Comparison of ENCODE assay signal across 8 mouse cellular contexts in the genomic region with DNA sequence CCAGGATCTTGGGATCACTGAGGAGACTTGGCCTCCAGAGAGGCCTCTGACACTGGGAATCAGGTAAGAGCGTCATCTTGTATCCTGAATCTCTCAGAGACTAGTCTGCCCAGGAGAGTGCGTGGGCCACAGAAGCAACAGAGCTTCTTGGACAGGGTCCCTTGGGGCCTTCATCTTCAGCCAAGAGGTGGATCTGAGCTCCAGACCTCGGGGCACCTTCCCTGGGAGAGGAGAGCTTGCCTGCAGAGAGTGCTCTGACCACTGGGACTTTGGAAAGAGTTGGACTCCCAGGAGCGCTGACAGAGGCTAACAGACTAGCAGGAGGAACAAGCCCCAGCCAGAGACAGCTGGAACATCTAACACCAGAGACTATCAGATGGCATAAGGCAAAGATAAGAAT.
DNase-seq lines count a peak whose midpoint lies in the region; ATAC-seq lines count a peak whose summit lies in the region.
"Not testable (repeated sequence)": the region's sequence is repeated elsewhere in the genome, so short reads cannot be mapped to it uniquely, and the experiment has no call there.

No protein-coding gene starts in this region.

- not testable (repeated sequence) for H3K36me3 ChIP-seq in embryonic facial prominence, embryonic 14.5 days (ENCODE audit: control insufficient read depth, insufficient read depth, low read length)

- not testable (repeated sequence) for ATAC-seq in embryonic facial prominence, embryonic 14.5 days (ENCODE audit: low read depth)

- H3K9me3 ChIP-seq in embryonic facial prominence, embryonic 14.5 days (ENCODE audit: control insufficient read depth, low read length) = not testable (repeated sequence)

- not testable (repeated sequence) for H3K9ac ChIP-seq in embryonic facial prominence, embryonic 14.5 days (ENCODE audit: low read depth, low read length)

- H3K4me1 ChIP-seq in embryonic facial prominence, embryonic 14.5 days (ENCODE audit: control insufficient read depth, insufficient read depth, low read length) = not testable (repeated sequence)

- H3K4me2 ChIP-seq in embryonic facial prominence, embryonic 14.5 days (ENCODE audit: low read depth, low read length) = not testable (repeated sequence)

- not testable (repeated sequence) for H3K27me3 ChIP-seq in embryonic facial prominence, embryonic 14.5 days (replicated peaks; ENCODE audit: control insufficient read depth, insufficient read depth, low read length)

- WGBS in embryonic facial prominence, embryonic 14.5 days = 66% methylated on average over 2 of the region's 4 CpGs

- H3K27ac ChIP-seq in embryonic facial prominence, embryonic 14.5 days (replicated peaks; ENCODE audit: low read depth, low read length) = not testable (repeated sequence)

- DNase-seq in 3T3-L1 (ENCODE audit: low read depth, low spot score) = peak; percentile 0
- DNase-seq in adrenal gland, postnatal 10 days = peak; percentile 19
- peak; percentile 0 for DNase-seq in embryonic facial prominence, embryonic 14.5 days (ENCODE audit: low spot score)
- peak; percentile 95 for DNase-seq in heart, adult 11 months
- peak; percentile 21 to 22 for DNase-seq in kidney, postnatal 4 days
- peak; percentile 7 for DNase-seq in lung, postnatal 14 days
- DNase-seq in spleen, postnatal 14 days (ENCODE audit: low spot score in 2 of 2) = peak; percentile 15 to 47
- peak; percentile 23 for DNase-seq in thymus, postnatal 4 days

- not testable (repeated sequence) for H3K4me3 ChIP-seq in embryonic facial prominence, embryonic 14.5 days (ENCODE audit: low read depth, low read length)

Comparison
In these comparisons a context has a peak if more than half of its experiments do, and no peak if none do; other contexts are left out.
1. DNase-seq: peak in every context shown above with its lines; median percentile 95 in heart, adult 11 months; 31 in spleen, postnatal 14 days; 23 in thymus, postnatal 4 days; 22 in kidney, postnatal 4 days; 19 in adrenal gland, postnatal 10 days; 7 in lung, postnatal 14 days; 0 in 3T3-L1; 0 in embryonic facial prominence, embryonic 14.5 days.